Mouse (Mus musculus): ENCODE measurements around the gene Akr1a1. TPM values are rescaled to one million over a fixed set of nuclear protein-coding genes. Genes with fewer than 3 reads are reported as not detected.

The Akr1a1 gene
- polyA plus RNA-seq, 1 experiment from 2014 or later = 617 TPM

GRCm38 (mm10) chr4:116655658-116656057 lies 4.2 kb upstream of the Akr1a1 start:
- Histone ChIP-seq H3K27ac (no peak overlapping the region), H3K27me3 (no peaks in the 10 kb centered on the region), H3K36me3 (no peaks in the 10 kb centered on the region), H3K4me2 (replicated peaks) (no peak overlapping the region), H3K9me3 (no peaks in the 10 kb centered on the region), H3K4me1 (replicated peaks) (0 out of 2 replicates have a peak, but pooled peaks cover 4% of the 10 kb centered on the region), H3K4me3 (replicated peaks) (no peak overlapping the region), H3K9ac (replicated peaks) (no peak overlapping the region)
- WGBS = 79% methylated on average over 3 of the region's 3 CpGs
- ATAC-seq = no peak

- no peak overlapping the region for H3K9ac ChIP-seq (replicated peaks)
- no peak overlapping the region for H3K4me2 ChIP-seq (replicated peaks)
- ATAC-seq = no peak
- no peak overlapping the region for H3K4me3 ChIP-seq (replicated peaks)
- H3K27me3 ChIP-seq = no peaks in the 10 kb centered on the region
- H3K27ac ChIP-seq = no peak overlapping the region
- H3K9me3 ChIP-seq = no peaks in the 10 kb centered on the region
- WGBS = 74% methylated on average over 2 of the region's 2 CpGs
- peaks cover 9% of the 10 kb centered on the region for H3K4me1 ChIP-seq (replicated peaks)
- H3K36me3 ChIP-seq = no peaks in the 10 kb centered on the region
Measured at GRCm38 (mm10) chr4:116655100-116655499, 3.6 kb upstream of the Akr1a1 start.

- H3K4me3 ChIP-seq (replicated peaks) = no peak overlapping the region
- H3K27me3 ChIP-seq = no peaks in the 10 kb centered on the region
- H3K4me2 ChIP-seq (replicated peaks) = no peak overlapping the region
- peaks cover 3% of the 10 kb centered on the region for H3K36me3 ChIP-seq
- H3K4me1 ChIP-seq (replicated peaks) = peaks cover 27% of the 10 kb centered on the region
- H3K27ac ChIP-seq = no peak overlapping the region
- no peaks in the 10 kb centered on the region for H3K9me3 ChIP-seq
- no peak overlapping the region for H3K9ac ChIP-seq (replicated peaks)
- 93% methylated on average over 6 of the region's 6 CpGs for WGBS
- ATAC-seq = no peak
Measured at GRCm38 (mm10) chr4:116653228-116653627, 1.7 kb upstream of the Akr1a1 start.

- Histone ChIP-seq H3K9me3 (no peaks in the 10 kb centered on the region), H3K9ac (replicated peaks) (peak overlapping the region; percentile 46; the same call in 1 of the 2 replicates), H3K27me3 (no peaks in the 10 kb centered on the region), H3K4me1 (replicated peaks) (peaks cover 41% of the 10 kb centered on the region), H3K4me2 (replicated peaks) (peak overlapping the region; percentile 86), H3K36me3 (peaks cover 13% of the 10 kb centered on the region), H3K4me3 (replicated peaks) (peak overlapping the region; percentile 80), H3K27ac (0 out of 2 replicates have a peak overlapping the region, but pooled peaks have one; percentile 20)
- ATAC-seq = peak; percentile 54
- 11% methylated on average over 6 of the region's 6 CpGs for WGBS
Measured at GRCm38 (mm10) chr4:116651797-116652135, 286 bp upstream of the Akr1a1 start.

- WGBS = 46% methylated on average over 5 of the region's 5 CpGs
- Histone ChIP-seq H3K27ac (peak overlapping the region; percentile 83), H3K4me3 (replicated peaks) (peak overlapping the region; percentile 80), H3K27me3 (no peaks in the 10 kb centered on the region), H3K4me2 (replicated peaks) (peak overlapping the region; percentile 86), H3K36me3 (peaks cover 18% of the 10 kb centered on the region), H3K4me1 (replicated peaks) (peaks cover 48% of the 10 kb centered on the region), H3K9ac (replicated peaks) (peak overlapping the region; percentile 87), H3K9me3 (no peaks in the 10 kb centered on the region)
- no peak for ATAC-seq
Measured at GRCm38 (mm10) chr4:116650365-116650764, 1.1 kb downstream of the Akr1a1 start.

DNA sequence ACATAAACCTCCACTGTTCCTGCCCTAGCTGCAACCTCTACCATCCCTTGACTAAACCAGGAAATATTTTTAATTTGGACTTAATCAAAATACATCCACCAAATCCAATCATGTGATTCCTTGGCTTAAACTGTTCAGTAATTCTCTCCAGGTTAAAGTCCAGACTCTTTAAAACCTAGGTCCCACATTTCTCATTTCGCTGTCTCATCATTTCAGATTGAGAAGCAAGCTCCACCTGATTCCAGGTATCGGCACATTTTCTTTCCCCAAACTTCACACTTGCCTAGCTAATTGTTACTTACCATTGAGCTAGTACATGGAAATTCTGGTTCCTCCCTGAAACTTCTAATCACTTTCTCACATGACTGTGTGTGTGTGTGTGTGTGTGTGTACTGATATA lies 2.1 kb downstream of the Akr1a1 start:
- Histone ChIP-seq H3K4me1 (replicated peaks) (peaks cover 50% of the 10 kb centered on the region), H3K4me2 (replicated peaks) (peak overlapping the region; percentile 86), H3K4me3 (replicated peaks) (peak overlapping the region; percentile 80), H3K9me3 (no peaks in the 10 kb centered on the region), H3K27ac (no peak overlapping the region), H3K36me3 (peaks cover 27% of the 10 kb centered on the region), H3K9ac (replicated peaks) (no peak overlapping the region), H3K27me3 (no peaks in the 10 kb centered on the region)
- no peak for ATAC-seq
- WGBS = 96% methylated on average over 2 of the region's 2 CpGs

- Histone ChIP-seq H3K4me2 (replicated peaks) (no peak overlapping the region), H3K4me1 (replicated peaks) (peaks cover 46% of the 10 kb centered on the region), H3K36me3 (peaks cover 58% of the 10 kb centered on the region), H3K9ac (replicated peaks) (no peak overlapping the region), H3K27ac (no peak overlapping the region), H3K4me3 (replicated peaks) (no peak overlapping the region), H3K9me3 (no peaks in the 10 kb centered on the region), H3K27me3 (no peaks in the 10 kb centered on the region)
- 92% methylated on average over 7 of the region's 7 CpGs for WGBS
- no peak for ATAC-seq
Measured at GRCm38 (mm10) chr4:116645624-116646023, 5.9 kb downstream of the Akr1a1 start.

DNA sequence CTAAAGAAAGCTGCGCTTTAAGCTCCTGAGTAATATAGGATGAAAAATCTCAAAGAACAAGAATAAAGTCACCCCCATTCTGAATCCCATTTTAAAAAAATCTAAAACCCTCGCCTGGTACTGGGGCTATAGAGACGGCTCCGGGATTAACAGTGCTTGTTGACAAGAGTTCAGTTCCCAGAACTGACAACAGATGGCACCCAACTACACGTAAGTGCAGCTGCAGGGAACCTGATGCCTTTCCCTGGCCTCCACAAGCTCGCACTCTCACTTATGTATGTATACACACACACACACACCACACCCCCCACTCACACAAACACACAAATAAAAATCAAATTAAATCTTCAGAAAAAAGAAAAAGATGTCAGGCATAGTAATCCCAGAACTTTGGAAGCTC lies 7.2 kb downstream of the Akr1a1 start:
- 58% methylated on average over 6 of the region's 6 CpGs for WGBS
- no peak for ATAC-seq
- H3K36me3 ChIP-seq = peaks cover 70% of the 10 kb centered on the region

DNA sequence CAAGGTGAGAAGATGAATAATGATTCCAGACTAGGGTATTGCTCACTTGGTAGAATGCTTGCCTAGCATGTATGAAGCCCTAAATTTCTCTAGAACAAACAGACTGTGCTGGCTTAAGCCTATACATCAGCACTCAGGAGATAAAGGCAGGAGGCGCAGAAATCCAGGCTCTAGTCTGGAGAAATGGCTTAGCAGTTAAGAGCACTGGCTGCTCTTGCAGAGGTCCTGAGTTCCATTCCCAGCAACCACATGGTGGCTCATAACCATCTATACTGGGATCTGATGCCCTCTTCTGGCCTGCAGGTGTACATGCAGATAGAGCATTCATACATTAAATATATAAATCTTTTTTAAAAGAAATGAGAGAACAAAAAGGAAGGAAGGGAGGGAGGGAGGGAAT lies 9.4 kb downstream of the Akr1a1 start:
- H3K4me3 ChIP-seq (replicated peaks) = no peak overlapping the region
- no peak overlapping the region for H3K27ac ChIP-seq
- peaks cover 11% of the 10 kb centered on the region for H3K4me1 ChIP-seq (replicated peaks)
- H3K27me3 ChIP-seq = no peaks in the 10 kb centered on the region
- H3K9me3 ChIP-seq = no peaks in the 10 kb centered on the region
- H3K4me2 ChIP-seq (replicated peaks) = no peak overlapping the region
- ATAC-seq = no peak
- 96% methylated on average over 1 of the region's 1 CpGs for WGBS
- H3K36me3 ChIP-seq = peaks cover 78% of the 10 kb centered on the region
- H3K9ac ChIP-seq (replicated peaks) = no peak overlapping the region

More for the DNA sequence above, 7.2 kb downstream of the Akr1a1 start:
- Histone ChIP-seq H3K4me3 (replicated peaks) (no peak overlapping the region), H3K4me2 (replicated peaks) (no peak overlapping the region), H3K27me3 (no peaks in the 10 kb centered on the region), H3K9ac (replicated peaks) (no peak overlapping the region), H3K4me1 (replicated peaks) (peaks cover 34% of the 10 kb centered on the region), H3K27ac (no peak overlapping the region), H3K9me3 (no peaks in the 10 kb centered on the region)

GRCm38 (mm10) chr4:116638821-116639220 lies 12.7 kb downstream of the Akr1a1 start:
- 95% methylated on average over 6 of the region's 6 CpGs for WGBS
- Histone ChIP-seq H3K4me1 (replicated peaks) (no peaks in the 10 kb centered on the region), H3K9ac (replicated peaks) (no peak overlapping the region), H3K4me3 (replicated peaks) (no peak overlapping the region), H3K27ac (no peak overlapping the region), H3K27me3 (no peaks in the 10 kb centered on the region), H3K36me3 (peaks cover 91% of the 10 kb centered on the region), H3K9me3 (no peaks in the 10 kb centered on the region), H3K4me2 (replicated peaks) (no peak overlapping the region)
- no peak for ATAC-seq

GRCm38 (mm10) chr4:116635197-116635596 lies 16.3 kb downstream of the Akr1a1 start:
- Histone ChIP-seq H3K27ac (no peak overlapping the region), H3K27me3 (no peaks in the 10 kb centered on the region), H3K9ac (replicated peaks) (no peak overlapping the region), H3K9me3 (no peaks in the 10 kb centered on the region), H3K4me2 (replicated peaks) (no peak overlapping the region), H3K4me1 (replicated peaks) (no peaks in the 10 kb centered on the region), H3K36me3 (peaks cover 80% of the 10 kb centered on the region), H3K4me3 (replicated peaks) (no peak overlapping the region)
- ATAC-seq = no peak
- 98% methylated on average over 1 of the region's 1 CpGs for WGBS

- H3K9me3 ChIP-seq = no peaks in the 10 kb centered on the region
- WGBS = 8% methylated on average over 23 of the region's 23 CpGs
- H3K27ac ChIP-seq = peak within 1 kb of the TSS; percentile 96
- H3K9ac ChIP-seq (replicated peaks) = peak within 1 kb of the TSS; percentile 87
- ATAC-seq = peak; percentile 90
- H3K4me3 ChIP-seq (replicated peaks) = peak within 1 kb of the TSS; percentile 99
- peaks cover 24% of the 10 kb centered on the region for H3K4me1 ChIP-seq (replicated peaks)
- no peaks in the 10 kb centered on the region for H3K27me3 ChIP-seq
- H3K36me3 ChIP-seq = peaks cover 20% of the 10 kb centered on the region
- peak within 1 kb of the TSS; percentile 74 for H3K4me2 ChIP-seq (replicated peaks)
Measured at GRCm38 (mm10) chr4:116627722-116628662, 23.5 kb downstream of the Akr1a1 start, which contains the start of gene Nasp. Nasp (minus strand) TSS chr4:116627941.

Measured in midbrain, embryonic 13.5 days (tissue).